Mouse (Mus musculus) testis, adult 2 months (tissue): ENCODE measurements at regions not wholly inside any gene's neighbourhood (a gene's known extent, or its start where the extent isn't known, plus 50 kb on each side); places are given as distances from the start of the nearest gene placed in this dataset.

Source experiments
- H3K27ac ChIP-seq: fragments of 200-500 bp; 2 replicates; pipeline ENCODE4 v1.5.1; 2012; ENCODE audit warnings: low read depth, low read length; ENCODE audit not compliant: control insufficient read depth, insufficient read depth
- H3K27me3 ChIP-seq: fragments of 200-500 bp; 2 replicates; pipeline ENCODE4 v1.6.1; 2012; ENCODE audit warnings: mild to moderate bottlenecking, low read length, moderate library complexity; ENCODE audit not compliant: control insufficient read depth, insufficient read depth
- H3K36me3 ChIP-seq: fragments of 200-500 bp; 2 replicates; pipeline ENCODE4 v1.6.1; 2012; ENCODE audit warnings: mild to moderate bottlenecking, low read length; ENCODE audit not compliant: control insufficient read depth, insufficient read depth
- H3K4me1 ChIP-seq: fragments of 200-500 bp; 2 replicates; pipeline ENCODE4 v1.6.1; 2012; ENCODE audit warnings: low read length; ENCODE audit not compliant: control insufficient read depth, insufficient read depth
- H3K4me3 ChIP-seq: fragments of 200-500 bp; 2 replicates; pipeline ENCODE4 v1.5.1; 2012; ENCODE audit warnings: low read depth, mild to moderate bottlenecking, low read length, moderate library complexity, mixed read lengths; ENCODE audit not compliant: control insufficient read depth
- CTCF ChIP-seq: fragments of 200-500 bp; IDR thresholded peaks from 2 replicates; pipeline ENCODE4 v1.5.1; 2012; ENCODE audit warnings: low read depth, mild to moderate bottlenecking, inconsistent platforms, low read length, moderate library complexity; ENCODE audit not compliant: control insufficient read depth, insufficient read depth, insufficient replicate concordance
- POLR2A ChIP-seq: fragments of 200-500 bp; IDR thresholded peaks from 2 replicates; pipeline ENCODE4 v1.6.1; 2012; ENCODE audit warnings: low read depth, mild to moderate bottlenecking, inconsistent platforms, low read length, moderate library complexity; ENCODE audit not compliant: control insufficient read depth

DNA sequence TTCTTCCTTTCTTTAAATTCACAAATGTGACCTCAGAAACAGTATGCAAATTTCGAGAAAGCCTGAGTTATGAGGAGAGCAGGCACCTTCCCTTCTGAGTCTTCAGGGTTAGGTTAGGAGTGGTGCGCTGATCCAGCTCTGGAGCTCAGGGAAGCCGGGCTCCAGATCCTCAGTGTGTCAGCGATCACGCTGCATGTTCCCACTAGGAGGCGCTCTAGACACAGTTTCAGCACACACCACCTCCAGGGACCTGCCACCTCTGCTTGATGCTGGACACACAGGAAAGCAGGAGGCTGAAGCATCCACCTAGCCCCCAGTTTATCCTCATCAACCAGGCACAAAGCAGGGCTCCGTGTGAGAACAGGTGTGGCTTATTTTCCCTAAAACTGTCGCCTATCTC, 165.6 kb downstream of the Glrx3 start:
- H3K4me3 ChIP-seq, result no peak overlapping the region
- H3K27me3 ChIP-seq, result no peaks in the 10 kb centered on the region
- H3K36me3 ChIP-seq, result no peaks in the 10 kb centered on the region
- H3K4me1 ChIP-seq, result no peaks in the 10 kb centered on the region
- no peak overlapping the region for H3K27ac ChIP-seq
- TF ChIP-seq POLR2A (no peak), CTCF (peak; percentile 88; the same call in 1 of the 2 replicates)

- Histone ChIP-seq H3K36me3 (no peaks in the 10 kb centered on the region), H3K27ac (no peak overlapping the region), H3K27me3 (no peaks in the 10 kb centered on the region), H3K4me1 (no peaks in the 10 kb centered on the region), H3K4me3 (no peak overlapping the region)
- TF ChIP-seq CTCF, result no peak
- no peak for TF ChIP-seq POLR2A
Observed at GRCm38 (mm10) chr7:137609752-137610151, 172.3 kb downstream of the Glrx3 start.

DNA sequence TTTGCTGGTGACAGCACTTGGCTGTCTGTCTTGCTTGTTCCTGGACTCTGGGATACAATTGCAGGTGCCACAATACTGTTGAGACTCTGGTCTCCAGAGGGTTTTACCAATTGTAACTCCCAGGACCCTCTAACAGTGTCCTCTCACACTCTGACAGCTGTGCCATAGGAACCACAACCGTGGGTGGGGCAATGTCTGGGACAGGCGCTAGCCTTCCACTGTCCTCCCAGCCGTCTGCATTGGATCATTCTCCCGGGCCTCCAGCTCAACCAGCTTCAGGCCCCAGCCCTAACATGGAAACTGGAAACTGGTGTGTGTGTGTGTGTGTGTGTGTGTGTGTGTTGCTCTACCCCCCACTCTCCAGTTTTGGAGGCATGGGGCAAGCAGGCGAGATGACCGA, 173.9 kb downstream of the Glrx3 start:
- Histone ChIP-seq H3K4me1 (no peaks in the 10 kb centered on the region), H3K36me3 (no peaks in the 10 kb centered on the region), H3K27me3 (no peaks in the 10 kb centered on the region), H3K4me3 (no peak overlapping the region), H3K27ac (no peak overlapping the region)
- TF ChIP-seq POLR2A (no peak), CTCF (no peak)

DNA sequence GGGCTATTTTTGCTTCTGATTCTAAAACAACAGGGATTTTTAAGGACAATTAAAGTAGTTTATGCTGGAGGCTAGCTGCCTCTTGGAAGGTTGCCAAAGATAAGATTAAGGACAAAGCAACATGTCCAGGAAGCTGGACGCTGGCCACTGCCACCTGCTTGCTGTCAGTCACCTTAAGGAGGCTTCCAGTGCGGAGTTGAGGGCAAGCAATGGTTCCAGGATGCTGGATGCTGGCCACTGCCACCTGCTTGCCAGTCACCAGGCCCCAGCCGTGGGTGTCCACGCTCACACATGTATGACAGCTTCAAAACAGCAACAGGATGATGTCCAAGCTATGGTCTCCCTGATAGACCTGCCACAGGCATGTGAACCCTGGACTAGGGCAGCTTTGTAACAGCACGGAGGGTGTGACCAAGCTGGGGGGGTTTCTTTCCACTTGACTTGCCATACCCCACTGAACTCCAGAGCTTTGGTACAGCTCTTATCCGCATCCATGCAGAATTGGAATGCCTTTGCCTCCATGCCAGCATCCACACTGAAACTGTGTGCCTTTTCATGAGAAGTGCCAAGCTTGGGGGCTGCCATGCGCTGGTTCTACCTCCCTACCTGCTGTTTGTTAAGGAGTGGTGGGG, 174.6 kb downstream of the Glrx3 start:
- Histone ChIP-seq H3K36me3 (no peaks in the 10 kb centered on the region), H3K4me1 (no peaks in the 10 kb centered on the region), H3K27me3 (no peaks in the 10 kb centered on the region), H3K27ac (no peak overlapping the region), H3K4me3 (no peak overlapping the region)
- TF ChIP-seq CTCF (no peak), POLR2A (no peak)

- no peak overlapping the region for H3K4me3 ChIP-seq
- no peaks in the 10 kb centered on the region for H3K36me3 ChIP-seq
- TF ChIP-seq POLR2A (no peak), CTCF (no peak)
- no peaks in the 10 kb centered on the region for H3K27me3 ChIP-seq
- H3K4me1 ChIP-seq, result no peaks in the 10 kb centered on the region
- H3K27ac ChIP-seq, result no peak overlapping the region
Observed at GRCm38 (mm10) chr7:137618406-137619133, 181.2 kb downstream of the Glrx3 start.

GRCm38 (mm10) chr7:137619286-137619789, 181.9 kb downstream of the Glrx3 start:
- Histone ChIP-seq H3K4me1 (no peaks in the 10 kb centered on the region), H3K27ac (no peak overlapping the region), H3K27me3 (no peaks in the 10 kb centered on the region), H3K36me3 (no peaks in the 10 kb centered on the region), H3K4me3 (no peak overlapping the region)
- TF ChIP-seq CTCF, result no peak
- no peak for TF ChIP-seq POLR2A

DNA sequence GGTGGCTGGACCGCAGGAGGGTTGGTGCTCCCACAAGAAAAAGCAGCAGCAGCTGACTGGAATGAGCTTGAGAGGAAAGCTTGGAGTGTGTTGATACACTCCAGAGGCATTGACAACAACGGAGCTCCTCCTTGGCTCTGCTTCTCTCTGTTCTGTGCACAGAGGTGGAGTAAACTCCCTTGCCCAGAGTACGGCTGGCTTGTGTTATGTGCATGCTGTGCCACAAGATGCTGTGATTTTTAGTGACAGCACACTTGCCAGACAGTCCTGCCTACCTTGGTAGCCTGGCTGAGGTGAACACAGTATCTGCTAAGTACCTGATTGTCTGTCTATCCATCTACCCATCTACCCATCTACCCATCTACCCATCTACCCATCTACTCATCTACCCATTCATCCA, 190.9 kb downstream of the Glrx3 start:
- Histone ChIP-seq H3K4me1 (no peaks in the 10 kb centered on the region), H3K27me3 (no peaks in the 10 kb centered on the region), H3K27ac (no peak overlapping the region), H3K36me3 (no peaks in the 10 kb centered on the region), H3K4me3 (no peak overlapping the region)
- TF ChIP-seq POLR2A, result no peak
- no peak for TF ChIP-seq CTCF
